Mouse (Mus musculus) liver, embryonic 11.5 days (tissue): Measurements from ENCODE around the gene Ak2. TPM values are rescaled to one million over a fixed set of nuclear protein-coding genes. Genes with fewer than 3 reads are reported as not detected.
A peak's percentile ranks its signal among the peaks of the same experiment; 100 is the strongest.

ENCODE experiments used
- ATAC-seq: fragments of 200-750 bp; cut with Nextera tagmentation; replicated peaks from 2 replicates; pipeline ENCODE4 v1.8.0; 2017; ENCODE audit warnings: moderate number of reproducible peaks, mild to moderate bottlenecking, moderate TSS enrichment, moderate library complexity; ENCODE audit not compliant: low FRiP score
- DNase-seq: peaks from one replicate; pipeline ENCODE4 v3.0.0-alpha.2; 2017; ENCODE audit warnings: low spot score
- H3K27ac ChIP-seq: fragments of 300-500 bp; sonication (generic); 2 replicates; pipeline ENCODE4 v1.5.1; 2014; ENCODE audit warnings: mild to moderate bottlenecking, low read depth, low read length, control low read depth
- H3K27me3 ChIP-seq: fragments of 300-500 bp; sonication (generic); replicated peaks from 2 replicates; pipeline ENCODE4 v1.6.1; 2014; ENCODE audit warnings: low read length, mixed read lengths; ENCODE audit not compliant: control insufficient read depth, insufficient read depth
- H3K36me3 ChIP-seq: fragments of 300-500 bp; sonication (generic); 2 replicates; pipeline ENCODE4 v1.6.1; 2014; ENCODE audit warnings: mild to moderate bottlenecking, low read length, moderate library complexity, mixed read lengths; ENCODE audit not compliant: control insufficient read depth, insufficient read depth
- H3K4me1 ChIP-seq: fragments of 300-500 bp; sonication (generic); replicated peaks from 2 replicates; pipeline ENCODE4 v1.6.1; 2014; ENCODE audit warnings: low read length, mixed read lengths; ENCODE audit not compliant: control insufficient read depth, insufficient read depth
- H3K4me2 ChIP-seq: fragments of 300-500 bp; sonication (generic); 2 replicates; pipeline ENCODE4 v1.6.1; 2014; ENCODE audit warnings: mild to moderate bottlenecking, control low read depth, moderate library complexity
- H3K4me3 ChIP-seq: fragments of 300-500 bp; sonication (generic); 2 replicates; pipeline ENCODE4 v1.5.1; 2014; ENCODE audit warnings: low read depth, low read length, control low read depth
- H3K9ac ChIP-seq: fragments of 300-500 bp; sonication (generic); 2 replicates; pipeline ENCODE4 v1.6.1; 2014; ENCODE audit warnings: low read depth, low read length, control low read depth
- H3K9me3 ChIP-seq: fragments of 300-500 bp; sonication (generic); 2 replicates; pipeline ENCODE4 v1.6.1; 2016; ENCODE audit warnings: low read length, inconsistent platforms, mixed read lengths; ENCODE audit not compliant: control insufficient read depth
- WGBS: fragments of 180-500 bp; shearing (Covaris S2); extraction: QIAGEN DNeasy Blood & Tissue Kit; methylation state at CpG from one replicate; pipeline ENCODE4 v1.1.7; 2014; 5-methylcytosine and 5-hydroxymethylcytosine counted together
- polyA plus RNA-seq: library from polyadenylated mRNA; unstranded; fragments of >200 nt; fragmentation: Nextera tagmentation; extraction: Ambion mirVana; gene quantifications from 2 replicates; pipeline ENCODE4 v1.2.1, GENCODE M21; 2014

Ak2 gene
- polyA plus RNA-seq, 1 experiment from 2014 or later: 256 TPM

GRCm38 (mm10) chr4:129050365-129050764 is 58.6 kb downstream of the Ak2 start:
- no peak overlapping the region for H3K9ac ChIP-seq
- H3K4me1 ChIP-seq: peaks cover 36% of the 10 kb centered on the region
- H3K9me3 ChIP-seq: no peaks in the 10 kb centered on the region
- no peak for ATAC-seq
- H3K4me2 ChIP-seq: no peak overlapping the region
- WGBS: 74% methylated on average over 4 of the region's 4 CpGs
- H3K27ac ChIP-seq: no peak overlapping the region
- peaks cover 48% of the 10 kb centered on the region for H3K27me3 ChIP-seq
- no peak overlapping the region for H3K4me3 ChIP-seq
- H3K36me3 ChIP-seq: no peaks in the 10 kb centered on the region
- DNase-seq: no peak

- Histone ChIP-seq H3K27me3 (peaks cover 46% of the 10 kb centered on the region), H3K4me2 (peak overlapping the region; percentile 52), H3K9ac (0 out of 2 replicates have a peak overlapping the region, but pooled peaks have one; percentile 20), H3K27ac (no peak overlapping the region), H3K9me3 (no peaks in the 10 kb centered on the region), H3K4me1 (peaks cover 36% of the 10 kb centered on the region), H3K36me3 (no peaks in the 10 kb centered on the region), H3K4me3 (no peak overlapping the region)
- ATAC-seq: peak; percentile 82
- no peak for DNase-seq
- WGBS: 41% methylated on average over 6 of the region's 6 CpGs
Measured at GRCm38 (mm10) chr4:129050901-129051417, 59.2 kb downstream of the Ak2 start.

DNA sequence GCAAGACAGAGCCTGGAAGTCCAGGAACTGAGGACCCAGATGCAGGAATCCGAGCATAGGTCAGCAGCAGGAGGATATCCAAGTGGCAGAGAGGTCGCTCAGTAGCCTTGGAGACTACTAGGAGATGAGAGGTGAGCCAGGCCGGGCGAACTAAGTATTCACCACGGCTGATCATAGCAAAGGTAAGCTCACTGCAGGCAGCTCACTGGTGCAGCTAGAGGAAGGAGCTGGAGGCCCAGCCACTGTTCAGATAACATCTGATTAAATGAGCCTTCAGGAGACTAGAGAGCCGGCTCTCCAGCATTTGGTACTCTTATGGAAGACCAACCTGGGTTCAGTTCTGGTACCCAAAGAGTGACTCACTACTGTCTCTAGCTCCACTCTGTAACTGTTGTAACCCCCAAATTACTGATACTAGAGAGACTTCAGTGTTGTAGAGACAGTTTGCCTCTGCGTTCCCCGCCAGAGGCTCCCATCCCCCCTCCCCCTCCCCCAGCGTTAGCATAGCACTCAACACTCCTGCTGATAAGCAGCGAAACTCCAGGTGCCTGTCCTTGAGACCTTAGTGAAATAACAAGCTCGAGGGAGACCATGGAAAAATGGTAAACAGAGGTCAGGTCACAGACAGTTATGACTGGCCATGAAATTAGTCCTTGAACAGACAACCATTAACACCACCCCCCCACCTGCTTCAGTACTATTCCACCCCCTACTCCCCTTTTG is 59.9 kb downstream of the Ak2 start:
- no peaks in the 10 kb centered on the region for H3K9me3 ChIP-seq
- WGBS: 10% methylated on average over 11 of the region's 11 CpGs
- H3K27ac ChIP-seq: no peak overlapping the region
- H3K4me1 ChIP-seq: peaks cover 36% of the 10 kb centered on the region
- no peaks in the 10 kb centered on the region for H3K36me3 ChIP-seq
- H3K4me2 ChIP-seq: peak overlapping the region; percentile 52
- H3K27me3 ChIP-seq: peaks cover 39% of the 10 kb centered on the region
- DNase-seq (no peak), ATAC-seq (0 out of 2 replicates have a peak, but pooled peaks have one; percentile 46)
- no peak overlapping the region for H3K4me3 ChIP-seq
- H3K9ac ChIP-seq: peak overlapping the region; percentile 20; the same call in 1 of the 2 replicates

DNA sequence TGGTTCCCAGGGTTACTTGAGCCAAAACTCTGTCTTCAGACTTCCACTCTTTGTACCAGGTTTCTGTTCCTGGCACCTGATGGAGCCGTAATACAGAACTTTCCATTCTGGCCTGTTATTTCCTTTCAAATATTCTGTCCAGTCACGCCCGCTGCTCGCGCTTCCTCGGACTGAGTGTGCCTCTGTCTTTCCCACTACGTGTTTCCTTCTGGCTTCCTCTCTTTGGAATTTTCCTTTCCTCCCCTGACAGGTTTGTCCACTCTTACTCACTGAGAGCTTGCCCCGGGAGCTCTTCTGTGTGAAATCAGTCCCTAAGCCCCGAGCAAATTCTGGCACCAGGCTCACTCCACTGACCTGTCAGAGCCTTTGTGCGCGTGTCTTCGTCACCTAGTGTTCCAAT is 63.0 kb downstream of the Ak2 start:
- H3K9me3 ChIP-seq: no peaks in the 10 kb centered on the region
- no peaks in the 10 kb centered on the region for H3K36me3 ChIP-seq
- H3K27ac ChIP-seq: no peak overlapping the region
- ATAC-seq: no peak
- H3K9ac ChIP-seq: no peak overlapping the region
- no peak for DNase-seq
- peaks cover 29% of the 10 kb centered on the region for H3K4me1 ChIP-seq
- WGBS: 91% methylated on average over 12 of the region's 12 CpGs
- peaks cover 13% of the 10 kb centered on the region for H3K27me3 ChIP-seq
- no peak overlapping the region for H3K4me2 ChIP-seq
- H3K4me3 ChIP-seq: no peak overlapping the region

DNA sequence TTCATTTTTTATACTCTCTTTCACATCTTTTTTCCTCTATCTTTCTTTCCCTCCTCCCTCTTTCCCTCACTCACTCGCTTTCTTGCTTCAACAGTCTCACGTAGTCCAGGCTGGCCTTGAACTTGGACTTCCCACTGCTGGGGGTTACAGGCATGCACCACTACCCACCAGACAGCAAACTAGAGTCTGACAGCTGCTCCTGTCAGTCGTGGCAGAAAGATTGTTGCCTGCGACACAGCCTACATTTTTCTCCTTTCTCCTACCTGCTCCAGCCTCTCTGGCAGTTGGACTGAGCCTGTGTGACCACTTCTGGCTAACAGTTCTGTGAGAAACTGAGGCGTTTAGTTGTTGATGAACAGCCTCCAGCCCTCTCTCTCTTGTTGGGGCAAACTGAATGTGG is 63.8 kb downstream of the Ak2 start:
- Histone ChIP-seq H3K27ac (no peak overlapping the region), H3K4me2 (no peak overlapping the region), H3K27me3 (peaks cover 5% of the 10 kb centered on the region; the same call in 1 of the 2 replicates), H3K9ac (no peak overlapping the region), H3K4me1 (peaks cover 27% of the 10 kb centered on the region), H3K9me3 (no peaks in the 10 kb centered on the region), H3K4me3 (no peak overlapping the region), H3K36me3 (no peaks in the 10 kb centered on the region)
- ATAC-seq (no peak), DNase-seq (no peak)
- WGBS: 80% methylated on average over 5 of the region's 5 CpGs

DNA sequence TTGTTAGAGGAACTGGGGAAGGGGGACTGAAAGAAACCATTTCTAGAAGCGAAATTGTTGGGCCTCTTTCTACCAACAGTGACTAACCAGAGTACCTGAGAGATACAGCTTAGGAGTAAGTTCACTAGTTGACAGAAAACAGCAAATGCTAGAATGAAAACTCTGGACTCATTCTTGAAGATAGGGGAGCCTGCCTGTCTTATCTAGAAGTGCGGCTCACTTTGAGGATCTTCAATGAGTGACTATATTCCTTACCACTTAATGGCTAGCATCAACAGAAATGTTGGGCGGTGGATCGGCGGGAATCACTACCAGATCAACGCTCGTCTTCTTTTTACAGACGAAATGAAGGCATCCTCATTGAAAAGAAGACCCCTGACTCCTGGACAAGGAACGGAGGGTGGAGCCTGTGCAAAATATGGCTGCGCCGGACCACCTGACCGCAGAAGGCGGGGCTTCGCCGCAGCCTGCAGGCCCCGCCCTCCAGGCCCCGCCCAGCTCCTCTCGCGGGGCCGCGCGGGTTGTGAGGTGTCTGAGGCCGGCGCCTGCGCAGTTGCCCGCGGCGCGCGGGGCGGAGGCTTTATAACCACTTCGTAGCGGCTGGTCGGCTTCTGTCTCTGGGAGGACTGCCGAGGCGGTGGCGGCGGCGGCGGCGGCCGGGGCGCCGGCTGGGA is 65.9 kb downstream of the Ak2 start:
- Histone ChIP-seq H3K9ac (peak overlapping the region; percentile 91), H3K36me3 (no peaks in the 10 kb centered on the region), H3K4me1 (peaks cover 15% of the 10 kb centered on the region), H3K4me2 (peak overlapping the region; percentile 100), H3K4me3 (peak overlapping the region; percentile 90), H3K9me3 (no peaks in the 10 kb centered on the region), H3K27me3 (0 out of 2 replicates have a peak, but pooled peaks cover 3% of the 10 kb centered on the region), H3K27ac (peak overlapping the region; percentile 89)
- peak; percentile 94 for ATAC-seq
- WGBS: 5% methylated on average over 30 of the region's 44 CpGs
- peak; percentile 97 for DNase-seq

DNA sequence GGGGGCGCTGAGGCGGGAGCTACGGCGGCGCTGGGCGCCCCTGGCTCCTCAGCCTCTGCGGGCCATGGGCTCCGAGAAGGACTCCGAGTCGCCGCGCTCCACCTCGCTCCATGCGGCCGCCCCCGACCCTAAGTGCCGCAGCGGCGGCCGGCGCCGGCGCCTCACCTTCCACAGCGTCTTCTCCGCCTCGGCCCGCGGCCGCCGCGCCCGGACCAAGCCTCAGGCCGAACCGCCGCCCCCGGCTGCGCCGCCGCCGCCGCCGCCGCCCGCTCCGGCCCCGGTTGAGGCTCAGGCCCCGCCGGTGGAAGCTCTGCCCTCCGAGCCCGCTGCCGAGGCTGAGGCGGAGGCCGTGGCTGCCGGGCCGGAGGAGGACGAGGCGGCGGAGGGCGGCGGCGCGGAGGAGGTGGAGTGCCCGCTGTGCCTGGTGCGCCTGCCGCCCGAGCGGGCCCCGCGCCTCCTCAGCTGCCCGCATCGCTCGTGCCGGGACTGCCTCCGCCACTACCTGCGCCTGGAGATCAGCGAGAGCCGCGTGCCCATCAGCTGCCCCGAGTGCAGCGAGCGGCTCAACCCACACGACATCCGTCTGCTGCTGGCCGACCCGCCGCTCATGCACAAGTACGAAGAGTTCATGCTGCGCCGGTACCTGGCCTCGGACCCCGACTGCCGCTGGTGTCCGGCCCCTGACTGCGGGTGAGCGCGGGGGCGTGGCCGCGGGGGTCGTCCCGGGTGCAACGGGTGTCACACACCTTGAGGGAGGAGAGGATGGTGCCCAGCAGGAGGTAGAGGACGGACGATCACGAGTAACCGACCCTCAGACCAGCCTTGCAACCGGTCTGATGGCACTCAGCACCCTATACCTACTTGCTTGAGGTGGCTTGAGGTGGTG is 66.7 kb downstream of the Ak2 start, which contains the start of gene Rnf19b:
Gene Rnf19b (plus strand): TSS at position 65 of the 886 bp plus-strand sequence.
- DNase-seq (peak; percentile 73), ATAC-seq (peak; percentile 72)
- H3K9ac ChIP-seq: peak within 1 kb of the TSS; percentile 91
- peak within 1 kb of the TSS; percentile 89 for H3K27ac ChIP-seq
- no peaks in the 10 kb centered on the region for H3K9me3 ChIP-seq
- no peaks in the 10 kb centered on the region for H3K36me3 ChIP-seq
- H3K4me1 ChIP-seq: peaks cover 18% of the 10 kb centered on the region
- under 1% methylated on average over 85 of the region's 107 CpGs for WGBS
- no peaks in the 10 kb centered on the region for H3K27me3 ChIP-seq
- peak within 1 kb of the TSS; percentile 100 for H3K4me2 ChIP-seq
- H3K4me3 ChIP-seq: peak within 1 kb of the TSS; percentile 90

- DNase-seq: no peak
- Histone ChIP-seq H3K4me1 (peaks cover 18% of the 10 kb centered on the region), H3K27me3 (no peaks in the 10 kb centered on the region), H3K4me2 (peak overlapping the region; percentile 100), H3K9ac (peak overlapping the region; percentile 91), H3K36me3 (no peaks in the 10 kb centered on the region), H3K4me3 (peak overlapping the region; percentile 90), H3K9me3 (no peaks in the 10 kb centered on the region), H3K27ac (peak overlapping the region; percentile 89; the same call in 1 of the 2 replicates)
- 0 out of 2 replicates have a peak, but pooled peaks have one; percentile 6 for ATAC-seq
- WGBS: 5% methylated on average over 13 of the region's 13 CpGs
Measured at GRCm38 (mm10) chr4:129059125-129059551, 67.4 kb downstream of the Ak2 start.
